Mouse (Mus musculus) midbrain, postnatal 0 days (tissue): Measurements from ENCODE around the gene Flywch2. TPM values are rescaled to one million over a fixed set of nuclear protein-coding genes. Genes with fewer than 3 reads are reported as not detected.
"Not testable (repeated sequence)": the region's sequence is repeated elsewhere in the genome, so short reads cannot be mapped to it uniquely, and the experiment has no call there.

Source experiments
- ATAC-seq: fragments of 200-750 bp; cut with Nextera tagmentation; 2 replicates; pipeline ENCODE4 v1.8.0; 2017; ENCODE audit warnings: moderate number of reproducible peaks, mild to moderate bottlenecking, moderate TSS enrichment, moderate library complexity; ENCODE audit not compliant: low FRiP score
- DNase-seq: peaks from one replicate; pipeline ENCODE4 v3.0.0-alpha.2; 2015; ENCODE audit warnings: low spot score
- H3K27ac ChIP-seq: fragments of 300-500 bp; sonication (generic); 2 replicates; pipeline ENCODE4 v1.5.1; 2014; ENCODE audit warnings: low read depth, mild to moderate bottlenecking, low read length, mixed read lengths
- H3K27me3 ChIP-seq: fragments of 300-500 bp; sonication (generic); 2 replicates; pipeline ENCODE4 v1.6.1; 2014; ENCODE audit warnings: low read length, control low read depth, mixed read lengths; ENCODE audit not compliant: insufficient read depth
- H3K36me3 ChIP-seq: fragments of 300-500 bp; sonication (generic); 2 replicates; pipeline ENCODE4 v1.6.1; 2014; ENCODE audit warnings: low read length, control low read depth, mixed read lengths; ENCODE audit not compliant: insufficient read depth
- H3K4me1 ChIP-seq: fragments of 300-500 bp; sonication (generic); 2 replicates; pipeline ENCODE4 v1.6.1; 2014; ENCODE audit warnings: mild to moderate bottlenecking, control low read depth, antibody characterized with exemption, low read length, mixed read lengths; ENCODE audit not compliant: insufficient read depth
- H3K4me2 ChIP-seq: fragments of 300-500 bp; sonication (generic); 2 replicates; pipeline ENCODE4 v1.6.1; 2014; ENCODE audit warnings: low read depth, mild to moderate bottlenecking, low read length, mixed read lengths; ENCODE audit not compliant: poor library complexity, severe bottlenecking
- H3K4me3 ChIP-seq: fragments of 300-500 bp; sonication (generic); 2 replicates; pipeline ENCODE4 v1.5.1; 2014; ENCODE audit warnings: low read depth, mild to moderate bottlenecking, low read length, moderate library complexity
- H3K9ac ChIP-seq: fragments of 300-500 bp; sonication (generic); replicated peaks from 2 replicates; pipeline ENCODE4 v1.6.1; 2014; ENCODE audit warnings: mild to moderate bottlenecking, low read length, moderate library complexity, mixed read lengths; ENCODE audit not compliant: poor library complexity, severe bottlenecking
- H3K9me3 ChIP-seq: fragments of 300-500 bp; sonication (generic); 2 replicates; pipeline ENCODE4 v1.6.1; 2016; ENCODE audit warnings: low read length, control low read depth
- CTCF ChIP-seq: IDR thresholded peaks from 2 replicates; pipeline ENCODE4 v1.5.1; 2016; ENCODE audit warnings: antibody characterized with exemption, mild to moderate bottlenecking
- WGBS: fragments of 180-500 bp; shearing (Covaris S2); extraction: QIAGEN DNeasy Blood & Tissue Kit; methylation state at CpG from one replicate; pipeline ENCODE4 v1.1.7; 2014; 5-methylcytosine and 5-hydroxymethylcytosine counted together
- polyA plus RNA-seq: library from polyadenylated mRNA; unstranded; fragments of >200 nt; fragmentation: Nextera tagmentation; extraction: Ambion mirVana; gene quantifications from 2 replicates; pipeline ENCODE4 v1.2.1, GENCODE M21; 2015
- total RNA-seq: library from RNA; depleted of rRNA; stranded (reverse); fragments of >200 nt; gene quantifications from 2 replicates; pipeline ENCODE4 v1.2.3, GENCODE M21; 2014

Gene Flywch2
- total and polyA plus RNA-seq, 2 experiments from 2014 or later: 96.5 to 133 TPM

- no peak for TF ChIP-seq CTCF
- Histone ChIP-seq H3K27ac (no peak overlapping the region), H3K9me3 (no peaks in the 10 kb centered on the region), H3K9ac (no peak overlapping the region), H3K4me2 (no peak overlapping the region), H3K4me3 (no peak overlapping the region), H3K4me1 (no peaks in the 10 kb centered on the region), H3K27me3 (no peaks in the 10 kb centered on the region), H3K36me3 (0 out of 2 replicates have a peak, but pooled peaks cover 5% of the 10 kb centered on the region)
- ATAC-seq: no peak
- 79% methylated on average over 10 of the region's 10 CpGs for WGBS
- no peak for DNase-seq
Observed at GRCm38 (mm10) chr17:23776216-23776615, 9.7 kb downstream of the Flywch2 start.

- H3K4me2 ChIP-seq: no peak overlapping the region
- peaks cover 5% of the 10 kb centered on the region for H3K4me1 ChIP-seq
- peak; percentile 77 for DNase-seq
- H3K9ac ChIP-seq: no peak overlapping the region
- H3K4me3 ChIP-seq: no peak overlapping the region
- TF ChIP-seq CTCF: peak; percentile 76
- 5% methylated on average over 12 of the region's 12 CpGs for WGBS
- H3K27me3 ChIP-seq: no peaks in the 10 kb centered on the region
- no peaks in the 10 kb centered on the region for H3K36me3 ChIP-seq
- H3K9me3 ChIP-seq: no peaks in the 10 kb centered on the region
- ATAC-seq: no peak
- no peak overlapping the region for H3K27ac ChIP-seq
Observed at GRCm38 (mm10) chr17:23774090-23774489, 11.8 kb downstream of the Flywch2 start.

GRCm38 (mm10) chr17:23773676-23774075 lies 12.2 kb downstream of the Flywch2 start:
- DNase-seq (no peak), ATAC-seq (no peak)
- Histone ChIP-seq H3K4me3 (no peak overlapping the region), H3K36me3 (no peaks in the 10 kb centered on the region), H3K9me3 (no peaks in the 10 kb centered on the region), H3K27ac (no peak overlapping the region), H3K9ac (no peak overlapping the region), H3K27me3 (no peaks in the 10 kb centered on the region), H3K4me2 (no peak overlapping the region), H3K4me1 (peaks cover 5% of the 10 kb centered on the region)
- TF ChIP-seq CTCF: no peak
- 62% methylated on average over 6 of the region's 6 CpGs for WGBS

- not testable (repeated sequence) for H3K36me3 ChIP-seq, H3K4me1 ChIP-seq, DNase-seq, H3K27ac ChIP-seq, ATAC-seq, H3K27me3 ChIP-seq, H3K9me3 ChIP-seq, H3K9ac ChIP-seq
- peak overlapping the region; percentile 65 for H3K4me2 ChIP-seq
- WGBS: 70% methylated on average over 2 of the region's 2 CpGs
- peak overlapping the region; percentile 65 for H3K4me3 ChIP-seq
Observed at GRCm38 (mm10) chr17:23772219-23772556, 13.7 kb downstream of the Flywch2 start.

- ATAC-seq (peak; percentile 98), DNase-seq (peak; percentile 100)
- Histone ChIP-seq H3K4me1 (peaks cover 5% of the 10 kb centered on the region), H3K4me2 (peak within 1 kb of the TSS; percentile 65), H3K27me3 (no peaks in the 10 kb centered on the region), H3K27ac (peak within 1 kb of the TSS; percentile 93), H3K4me3 (peak within 1 kb of the TSS; percentile 65), H3K36me3 (no peaks in the 10 kb centered on the region), H3K9me3 (no peaks in the 10 kb centered on the region), H3K9ac (peak within 1 kb of the TSS; percentile 98)
- peak; percentile 9; the same call in 1 of the 2 replicates for TF ChIP-seq CTCF
- 3% methylated on average over 58 of the region's 58 CpGs for WGBS
Observed at GRCm38 (mm10) chr17:23771284-23772218, 14.3 kb downstream of the Flywch2 start, which contains the start of gene Flywch1. Flywch1 (minus strand) TSS chr17:23771602.

- H3K4me3 ChIP-seq: peak overlapping the region; percentile 65
- DNase-seq: no peak
- no peaks in the 10 kb centered on the region for H3K27me3 ChIP-seq
- H3K4me2 ChIP-seq: peak overlapping the region; percentile 65
- no peaks in the 10 kb centered on the region for H3K36me3 ChIP-seq
- no peak for TF ChIP-seq CTCF
- WGBS: under 1% methylated on average over 19 of the region's 19 CpGs
- H3K9ac ChIP-seq: peak overlapping the region; percentile 98
- peaks cover 5% of the 10 kb centered on the region for H3K4me1 ChIP-seq
- no peaks in the 10 kb centered on the region for H3K9me3 ChIP-seq
- ATAC-seq: no peak; the same call in 1 of the 2 replicates
- H3K27ac ChIP-seq: peak overlapping the region; percentile 93
Observed at GRCm38 (mm10) chr17:23770896-23771283, 15.0 kb downstream of the Flywch2 start.
